Mouse (Mus musculus) kidney, adult 9 months (tissue): ENCODE results near the gene Tmprss12.
A peak's percentile ranks its signal among the peaks of the same experiment; 100 is the strongest.
"Not testable (repeated sequence)": the region's sequence is repeated elsewhere in the genome, so short reads cannot be mapped to it uniquely, and the experiment has no call there.

ENCODE experiments used
- DNase-seq: peaks from one replicate; pipeline ENCODE4 v3.0.0; 2022

The Tmprss12 gene

DNA sequence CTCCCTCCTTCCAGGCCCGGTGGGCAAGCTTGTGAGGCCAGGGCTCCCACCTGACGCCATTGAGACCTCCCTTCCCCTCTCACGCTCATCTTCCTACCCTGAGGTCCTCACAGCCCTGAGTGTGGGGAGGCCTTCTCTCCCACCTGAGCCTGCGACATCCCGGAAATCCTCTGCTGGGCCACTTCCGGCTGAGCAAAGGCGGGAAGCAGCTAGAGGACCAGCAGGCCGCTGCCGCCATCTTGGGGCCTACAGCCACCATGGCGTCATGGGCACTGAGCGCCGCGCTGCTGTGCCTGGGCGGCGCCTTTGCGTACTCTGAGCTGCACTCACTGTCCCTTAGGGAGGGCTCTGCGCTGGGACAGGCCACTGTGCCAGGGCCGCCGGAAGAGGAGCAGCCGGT is at the start of gene Tmprss12:
Tmprss12 (plus strand) TSS at position 212 of the 400 bp plus-strand sequence.
- no peak for DNase-seq

DNA sequence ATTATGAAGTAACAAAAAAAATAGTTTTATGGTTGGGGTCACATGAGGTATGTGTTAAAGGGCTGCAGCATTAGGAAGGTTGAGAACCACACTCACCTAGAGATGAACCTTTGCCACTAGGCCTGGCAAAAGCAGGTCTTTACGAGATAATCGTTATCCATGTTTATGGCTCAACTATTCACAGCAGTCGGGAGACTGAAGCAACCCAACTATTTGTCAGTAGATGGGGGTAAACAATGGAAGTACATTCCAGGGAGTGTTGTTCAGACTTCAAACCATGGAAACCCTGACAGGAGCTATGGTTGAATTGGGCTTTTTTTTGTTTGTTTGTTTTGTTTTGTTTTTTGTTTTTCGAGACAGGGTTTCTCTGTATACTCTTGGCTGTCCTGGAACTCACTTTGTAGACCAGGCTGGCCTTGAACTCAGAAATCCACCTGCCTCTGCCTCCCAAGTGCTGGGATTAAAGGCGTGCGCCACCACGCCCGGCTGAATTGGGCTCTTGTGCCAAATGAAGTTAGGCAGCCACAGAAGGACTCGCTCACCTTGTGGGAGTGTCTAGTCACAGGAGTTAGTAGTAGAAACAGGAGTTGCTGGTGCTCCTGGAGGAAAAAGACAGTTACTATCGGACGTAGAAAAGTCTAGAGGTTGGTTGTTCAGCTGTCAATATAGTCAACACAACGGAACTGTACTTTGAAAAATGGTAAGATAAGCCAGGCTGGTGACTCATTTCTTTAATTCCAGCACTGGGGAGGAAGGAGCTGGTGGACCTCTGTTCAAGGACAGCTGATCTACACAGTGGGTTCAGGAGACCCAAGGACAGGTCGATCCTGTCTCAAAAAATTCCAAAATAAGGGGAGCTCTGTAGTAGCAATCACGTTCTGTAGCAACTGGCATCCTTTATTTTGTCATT is 48.8 kb upstream of the Tmprss12 start:
- peak; percentile 36 for DNase-seq

DNA sequence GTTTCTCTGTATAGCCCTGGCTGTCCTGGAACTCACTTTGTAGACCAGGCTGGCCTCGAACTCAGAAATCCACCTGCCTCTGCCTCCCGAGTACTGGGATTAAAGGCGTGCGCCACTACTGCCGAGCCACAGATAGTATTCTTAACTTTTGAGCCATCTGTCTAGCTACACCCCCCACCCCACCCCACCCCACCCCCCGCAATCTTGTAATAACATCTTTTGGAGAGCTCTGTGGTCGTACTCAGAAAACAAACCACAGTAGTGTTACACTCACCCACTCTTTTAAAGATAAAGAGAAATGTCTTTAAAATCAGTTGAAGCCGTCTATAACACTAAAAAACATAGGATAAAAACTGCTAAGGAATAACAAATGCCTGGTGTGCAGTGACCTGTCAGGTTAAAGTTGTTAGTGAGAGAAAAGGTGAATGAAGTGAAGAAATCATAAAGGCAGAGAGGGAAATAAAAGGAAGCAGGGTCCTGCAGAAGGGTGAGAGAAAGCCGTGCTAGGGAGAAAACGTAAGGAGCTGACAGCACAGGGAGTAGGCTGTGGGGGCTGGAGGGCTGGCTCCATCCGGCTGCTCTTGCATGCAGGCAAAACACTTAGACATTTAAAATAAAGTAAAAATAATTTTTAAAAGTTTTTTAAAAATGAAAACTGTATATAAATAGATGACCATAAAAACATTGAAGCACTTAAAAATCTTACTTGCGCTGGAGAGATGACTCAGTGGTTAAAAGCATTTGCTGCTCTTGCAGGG is 45.2 kb upstream of the Tmprss12 start:
- no peak for DNase-seq

- no peak for DNase-seq
Observed at GRCm38 (mm10) chr15:100236952-100237351, 43.7 kb upstream of the Tmprss12 start.

DNA sequence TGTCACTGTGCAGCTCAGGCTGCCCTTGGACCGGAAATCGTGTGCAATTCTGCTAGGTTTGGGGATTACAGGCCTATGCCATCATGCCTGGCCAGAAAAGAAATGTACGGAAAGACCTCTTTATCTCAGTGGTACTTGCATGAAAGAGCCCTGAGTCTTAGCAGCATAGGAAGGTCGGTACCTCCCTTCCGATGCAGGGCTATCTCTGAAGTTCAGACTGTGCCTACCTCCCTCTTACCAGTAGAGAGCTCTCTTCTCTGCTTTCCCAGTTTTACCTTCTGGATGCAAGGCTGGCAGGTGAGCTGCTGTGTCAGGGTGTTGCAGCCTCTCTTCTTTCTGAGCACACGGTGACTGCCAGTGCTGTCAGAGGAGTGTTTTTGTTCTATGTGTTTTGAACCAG is 38.9 kb upstream of the Tmprss12 start:
- DNase-seq = no peak

DNA sequence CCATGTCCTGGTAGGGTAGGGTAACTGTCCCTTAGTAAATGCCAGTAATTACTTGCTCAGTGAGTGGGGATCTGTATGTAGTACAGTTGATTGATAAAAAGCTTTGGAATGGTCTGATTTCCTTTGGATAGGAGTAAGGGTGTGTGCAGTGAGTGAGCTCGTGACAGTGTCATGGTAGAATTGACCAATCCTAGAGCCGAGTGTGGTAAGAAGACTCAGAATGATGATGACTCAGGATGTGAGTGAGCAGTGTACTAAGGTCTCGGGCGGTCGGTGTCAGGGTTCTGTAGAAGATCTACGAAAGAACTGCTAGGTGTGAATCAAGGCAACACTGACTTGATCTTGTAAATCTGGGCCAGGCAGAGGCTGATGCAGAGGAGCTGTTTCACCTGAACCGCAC is 34.7 kb upstream of the Tmprss12 start:
- no peak for DNase-seq

DNA sequence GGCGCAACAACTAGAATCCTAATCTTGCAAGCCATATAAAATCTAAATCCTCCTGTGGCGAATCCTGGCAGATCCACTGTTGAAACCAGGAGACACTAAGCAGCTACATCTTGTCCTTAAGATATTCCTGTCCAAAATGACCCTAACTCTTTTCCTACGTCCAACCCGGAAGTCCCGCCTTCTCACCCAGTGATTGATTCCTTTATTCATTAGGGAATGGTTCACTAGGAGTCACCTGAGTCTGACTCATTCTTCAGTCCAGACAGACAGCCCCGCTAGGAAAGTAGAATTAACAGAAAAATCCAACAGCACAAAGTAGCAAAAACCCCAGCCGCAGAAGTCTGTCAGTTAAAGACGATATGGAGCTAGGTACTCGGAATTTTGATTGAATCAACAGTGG is 33.3 kb upstream of the Tmprss12 start:
- no peak for DNase-seq

- DNase-seq = no peak
Observed at GRCm38 (mm10) chr15:100248665-100249433, 31.8 kb upstream of the Tmprss12 start.

DNA sequence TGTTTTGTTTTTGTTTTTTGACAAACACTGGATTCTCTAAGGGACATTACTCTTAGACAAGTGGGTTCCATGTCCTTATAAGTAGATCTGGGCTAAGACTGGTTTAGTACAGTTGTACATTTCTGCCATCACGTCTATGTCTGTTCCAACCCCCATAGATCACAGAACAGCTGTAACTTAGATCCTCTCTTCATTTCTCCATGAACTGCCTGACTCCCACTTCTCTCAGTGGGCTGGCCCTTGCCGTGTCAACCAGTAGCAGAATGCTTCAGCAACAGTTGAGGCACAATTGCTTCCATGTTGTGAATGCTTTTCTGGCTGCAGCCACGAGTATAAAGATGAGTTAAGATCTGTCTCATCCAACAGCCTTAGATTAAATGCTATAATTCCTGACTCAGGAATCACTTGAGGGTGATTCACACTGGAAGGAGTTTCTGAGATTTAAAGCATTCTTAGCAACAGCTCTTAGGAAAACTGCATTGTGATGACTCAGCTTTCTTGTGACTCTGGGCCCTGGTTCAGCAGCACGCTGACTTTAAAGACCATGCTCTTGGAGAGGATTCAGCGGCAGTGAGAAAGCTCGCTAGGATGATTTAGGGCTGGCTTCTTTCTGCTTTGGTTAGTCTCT is 29.4 kb upstream of the Tmprss12 start:
- peak; percentile 19 for DNase-seq

DNA sequence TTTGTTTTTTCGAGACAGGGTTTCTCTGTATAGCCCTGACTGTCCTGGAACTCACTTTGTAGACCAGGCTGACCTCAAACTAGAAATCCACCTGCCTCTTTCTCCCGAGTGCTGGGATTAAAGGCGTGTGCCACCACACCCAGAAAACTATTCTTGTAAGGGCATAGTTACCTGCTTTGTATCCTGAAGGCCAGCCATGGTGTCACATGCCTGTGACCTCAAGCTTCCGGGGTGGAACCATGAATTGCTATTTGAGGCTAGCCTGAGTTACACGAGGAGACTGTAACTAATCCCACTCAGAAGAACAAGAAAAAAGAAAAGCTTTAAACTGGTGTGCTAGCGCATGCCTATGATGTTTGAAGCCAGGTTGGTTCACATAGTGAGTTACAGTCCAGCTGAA is 24.3 kb upstream of the Tmprss12 start:
- DNase-seq = no peak

GRCm38 (mm10) chr15:100257305-100257704 is 23.3 kb upstream of the Tmprss12 start:
- no peak for DNase-seq

GRCm38 (mm10) chr15:100258646-100259425 is 21.8 kb upstream of the Tmprss12 start:
- no peak for DNase-seq

DNA sequence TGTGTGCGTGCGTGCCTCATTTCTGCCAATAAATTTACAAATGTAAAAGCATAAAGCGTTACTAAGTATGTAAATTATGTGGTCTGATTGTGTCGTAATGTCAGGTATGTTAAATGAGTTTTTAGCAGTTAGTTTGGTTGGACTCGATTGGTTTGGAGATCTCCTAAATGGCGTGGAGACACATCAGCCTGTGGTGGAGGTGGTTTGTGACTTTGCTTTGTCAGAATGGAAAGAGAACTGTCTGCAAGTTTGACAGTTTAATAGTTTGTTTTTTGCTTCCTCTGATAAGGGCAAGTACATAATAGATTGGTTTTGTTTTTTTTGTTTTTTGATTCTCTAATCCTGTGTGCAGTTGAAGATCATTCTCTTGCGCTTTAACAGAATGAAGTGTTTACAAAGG is 20.3 kb upstream of the Tmprss12 start:
- DNase-seq = not testable (repeated sequence)

- peak; percentile 42 for DNase-seq
Observed at GRCm38 (mm10) chr15:100263246-100263905, 17.3 kb upstream of the Tmprss12 start.

GRCm38 (mm10) chr15:100265586-100266325 is 14.9 kb upstream of the Tmprss12 start:
- no peak for DNase-seq

- DNase-seq = no peak
Observed at GRCm38 (mm10) chr15:100268916-100269315, 11.7 kb upstream of the Tmprss12 start.

GRCm38 (mm10) chr15:100269776-100270175 is 10.9 kb upstream of the Tmprss12 start:
- DNase-seq = peak; percentile 29

GRCm38 (mm10) chr15:100270609-100271008 is 10.0 kb upstream of the Tmprss12 start:
- DNase-seq = not testable (repeated sequence)

DNA sequence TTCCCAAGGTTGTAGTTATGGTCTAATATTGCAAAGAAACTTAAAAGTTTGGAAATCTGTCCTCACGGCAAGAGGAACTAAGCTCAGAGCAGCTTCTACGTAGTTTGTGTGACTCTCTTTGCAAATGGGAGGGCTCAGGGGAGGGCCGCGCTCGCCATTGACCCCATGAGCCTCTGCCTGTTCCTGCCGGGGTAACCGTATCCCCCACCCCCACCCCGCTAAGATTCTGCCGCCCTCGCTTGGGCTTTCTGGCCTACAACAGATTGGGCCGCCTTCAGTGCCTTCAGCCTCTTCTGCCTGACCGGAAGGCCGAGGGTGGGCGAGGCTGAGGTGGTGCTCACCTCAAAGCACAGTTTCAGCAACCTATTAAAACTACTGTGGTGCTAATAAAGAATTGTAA is 9.2 kb upstream of the Tmprss12 start:
- no peak for DNase-seq

- peak; percentile 64 for DNase-seq
Observed at GRCm38 (mm10) chr15:100273791-100274308, 6.8 kb upstream of the Tmprss12 start.
